Mouse (Mus musculus) liver, embryonic 11.5 days (tissue): ENCODE data around the gene Scn1a. TPM values are rescaled to one million over a fixed set of nuclear protein-coding genes. Genes with fewer than 3 reads are reported as not detected.
A peak's percentile ranks its signal among the peaks of the same experiment; 100 is the strongest.

Source experiments
- ATAC-seq: fragments of 200-750 bp; cut with Nextera tagmentation; replicated peaks from 2 replicates; pipeline ENCODE4 v1.8.0; 2017; ENCODE audit warnings: moderate number of reproducible peaks, mild to moderate bottlenecking, moderate TSS enrichment, moderate library complexity; ENCODE audit not compliant: low FRiP score
- DNase-seq: peaks from one replicate; pipeline ENCODE4 v3.0.0-alpha.2; 2017; ENCODE audit warnings: low spot score
- H3K27ac ChIP-seq: fragments of 300-500 bp; sonication (generic); 2 replicates; pipeline ENCODE4 v1.5.1; 2014; ENCODE audit warnings: mild to moderate bottlenecking, low read depth, low read length, control low read depth
- H3K27me3 ChIP-seq: fragments of 300-500 bp; sonication (generic); replicated peaks from 2 replicates; pipeline ENCODE4 v1.6.1; 2014; ENCODE audit warnings: low read length, mixed read lengths; ENCODE audit not compliant: control insufficient read depth, insufficient read depth
- H3K36me3 ChIP-seq: fragments of 300-500 bp; sonication (generic); 2 replicates; pipeline ENCODE4 v1.6.1; 2014; ENCODE audit warnings: mild to moderate bottlenecking, low read length, moderate library complexity, mixed read lengths; ENCODE audit not compliant: control insufficient read depth, insufficient read depth
- H3K4me1 ChIP-seq: fragments of 300-500 bp; sonication (generic); replicated peaks from 2 replicates; pipeline ENCODE4 v1.6.1; 2014; ENCODE audit warnings: low read length, mixed read lengths; ENCODE audit not compliant: control insufficient read depth, insufficient read depth
- H3K4me2 ChIP-seq: fragments of 300-500 bp; sonication (generic); 2 replicates; pipeline ENCODE4 v1.6.1; 2014; ENCODE audit warnings: mild to moderate bottlenecking, control low read depth, moderate library complexity
- H3K4me3 ChIP-seq: fragments of 300-500 bp; sonication (generic); 2 replicates; pipeline ENCODE4 v1.5.1; 2014; ENCODE audit warnings: low read depth, low read length, control low read depth
- H3K9ac ChIP-seq: fragments of 300-500 bp; sonication (generic); 2 replicates; pipeline ENCODE4 v1.6.1; 2014; ENCODE audit warnings: low read depth, low read length, control low read depth
- H3K9me3 ChIP-seq: fragments of 300-500 bp; sonication (generic); 2 replicates; pipeline ENCODE4 v1.6.1; 2016; ENCODE audit warnings: low read length, inconsistent platforms, mixed read lengths; ENCODE audit not compliant: control insufficient read depth
- WGBS: fragments of 180-500 bp; shearing (Covaris S2); extraction: QIAGEN DNeasy Blood & Tissue Kit; methylation state at CpG from one replicate; pipeline ENCODE4 v1.1.7; 2014; 5-methylcytosine and 5-hydroxymethylcytosine counted together
- polyA plus RNA-seq: library from polyadenylated mRNA; unstranded; fragments of >200 nt; fragmentation: Nextera tagmentation; extraction: Ambion mirVana; gene quantifications from 2 replicates; pipeline ENCODE4 v1.2.1, GENCODE M21; 2014

Gene Scn1a
- polyA plus RNA-seq, 1 experiment from 2014 or later: 0.33 TPM

DNA sequence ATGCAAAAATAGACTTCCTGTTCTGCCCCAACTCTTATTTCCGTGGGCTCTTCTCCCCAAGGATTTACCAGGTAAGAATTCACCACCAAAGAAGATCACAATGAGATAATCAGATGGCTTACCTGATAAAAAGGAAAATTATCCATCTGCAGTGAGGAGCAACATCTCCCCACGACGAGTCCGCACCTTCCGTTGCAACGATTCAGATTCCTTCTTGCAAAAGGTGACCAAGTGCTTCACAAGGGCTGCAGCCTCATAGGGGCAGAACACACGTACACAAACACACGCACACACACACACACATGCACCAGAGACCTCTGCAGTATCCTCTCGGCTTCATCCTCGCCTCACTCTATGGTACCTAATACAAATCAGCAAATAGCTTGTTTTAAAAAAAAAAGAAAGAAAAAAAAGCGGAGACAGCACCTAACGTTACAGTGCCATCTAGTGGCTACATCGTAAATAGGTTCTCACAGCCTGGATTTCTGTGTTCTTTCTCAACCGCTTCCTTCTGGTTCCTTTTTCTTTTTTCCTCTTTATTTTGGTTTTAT is 30.8 kb downstream of the Scn1a start:
- Histone ChIP-seq H3K9me3 (no peaks in the 10 kb centered on the region), H3K9ac (no peak overlapping the region), H3K27me3 (peaks cover 14% of the 10 kb centered on the region), H3K4me1 (no peaks in the 10 kb centered on the region), H3K27ac (no peak overlapping the region), H3K4me2 (peak overlapping the region; percentile 77), H3K36me3 (no peaks in the 10 kb centered on the region), H3K4me3 (peak overlapping the region; percentile 41)
- DNase-seq (no peak), ATAC-seq (peak; percentile 39; the same call in 1 of the 2 replicates)
- under 1% methylated on average over 14 of the region's 14 CpGs for WGBS

GRCm38 (mm10) chr2:66408899-66409739 is 31.5 kb downstream of the Scn1a start:
- peak overlapping the region; percentile 77 for H3K4me2 ChIP-seq
- H3K27ac ChIP-seq: no peak overlapping the region
- 6% methylated on average over 11 of the region's 12 CpGs for WGBS
- H3K27me3 ChIP-seq: peaks cover 14% of the 10 kb centered on the region
- H3K36me3 ChIP-seq: no peaks in the 10 kb centered on the region
- no peaks in the 10 kb centered on the region for H3K4me1 ChIP-seq
- ATAC-seq: no peak
- H3K4me3 ChIP-seq: peak overlapping the region; percentile 41
- H3K9me3 ChIP-seq: no peaks in the 10 kb centered on the region
- no peak for DNase-seq
- H3K9ac ChIP-seq: no peak overlapping the region

DNA sequence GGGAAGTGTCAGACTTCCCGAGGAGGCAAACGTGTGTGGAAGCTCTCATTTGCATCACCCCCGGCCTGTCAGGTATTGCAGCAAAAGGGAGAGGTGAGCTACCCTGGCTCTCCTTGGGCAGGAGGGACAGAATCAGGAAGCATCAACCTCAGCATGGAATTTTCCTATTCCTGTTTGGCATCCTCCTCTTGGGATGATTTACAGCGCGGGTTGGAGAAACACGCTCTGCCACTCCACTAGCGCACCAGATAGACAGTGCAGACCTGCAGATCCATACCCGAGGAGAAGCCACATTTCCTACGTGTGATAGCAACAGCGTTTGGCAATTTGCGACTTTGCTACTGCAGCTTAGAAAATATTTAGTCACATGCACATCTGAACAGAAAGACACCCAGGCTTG is 32.2 kb downstream of the Scn1a start:
- H3K36me3 ChIP-seq: no peaks in the 10 kb centered on the region
- no peaks in the 10 kb centered on the region for H3K9me3 ChIP-seq
- peak overlapping the region; percentile 35; the same call in 1 of the 2 replicates for H3K4me2 ChIP-seq
- no peak overlapping the region for H3K4me3 ChIP-seq
- 11% methylated on average over 11 of the region's 11 CpGs for WGBS
- peaks cover 14% of the 10 kb centered on the region for H3K27me3 ChIP-seq
- H3K9ac ChIP-seq: no peak overlapping the region
- no peaks in the 10 kb centered on the region for H3K4me1 ChIP-seq
- DNase-seq (no peak), ATAC-seq (no peak)
- H3K27ac ChIP-seq: no peak overlapping the region

DNA sequence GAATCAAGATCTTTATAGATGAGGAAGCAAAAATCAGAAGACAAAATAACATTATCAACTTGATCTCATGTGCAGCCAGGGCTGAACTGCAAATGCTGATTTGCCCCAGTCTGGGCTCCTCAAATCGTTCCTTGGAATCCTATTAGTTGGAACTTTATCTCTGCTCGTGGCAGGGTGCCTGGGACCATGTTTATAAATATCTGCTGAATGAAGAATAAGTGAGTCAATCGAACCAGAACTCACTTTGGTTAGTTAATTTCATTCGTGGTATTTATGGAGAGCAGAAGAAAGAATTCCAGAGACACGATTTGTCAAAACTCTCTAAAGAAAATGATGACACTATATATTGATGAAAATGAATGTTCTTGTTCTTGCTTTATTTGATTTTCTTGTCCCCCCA is 48.1 kb downstream of the Scn1a start:
- DNase-seq (no peak), ATAC-seq (no peak)
- Histone ChIP-seq H3K4me3 (no peak overlapping the region), H3K27ac (no peak overlapping the region), H3K36me3 (no peaks in the 10 kb centered on the region), H3K4me2 (no peak overlapping the region), H3K27me3 (no peaks in the 10 kb centered on the region), H3K9ac (no peak overlapping the region), H3K4me1 (no peaks in the 10 kb centered on the region), H3K9me3 (no peaks in the 10 kb centered on the region)
- WGBS: 72% methylated on average over 5 of the region's 5 CpGs

DNA sequence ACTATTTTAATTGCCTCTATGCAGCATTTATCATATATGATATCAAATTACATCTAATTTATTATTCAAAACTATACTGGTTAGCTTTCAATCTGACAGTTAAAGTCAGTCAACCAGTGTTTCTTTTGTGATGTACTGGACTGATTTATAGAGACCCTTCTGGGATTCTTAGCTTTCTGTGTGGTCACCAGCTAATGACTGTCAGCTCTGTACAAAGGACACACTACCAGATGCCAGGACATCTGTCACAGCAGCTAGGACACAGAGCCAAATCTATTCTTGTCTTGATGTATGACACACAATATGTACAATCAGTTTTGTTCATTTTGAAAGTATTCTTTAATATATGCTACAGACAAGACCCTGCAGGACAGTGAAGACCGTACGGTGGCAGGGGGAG is 72.7 kb downstream of the Scn1a start:
- H3K36me3 ChIP-seq: no peaks in the 10 kb centered on the region
- WGBS: 88% methylated on average over 2 of the region's 2 CpGs
- H3K27me3 ChIP-seq: no peaks in the 10 kb centered on the region
- DNase-seq (no peak), ATAC-seq (no peak)
- H3K4me3 ChIP-seq: no peak overlapping the region
- no peak overlapping the region for H3K4me2 ChIP-seq
- H3K4me1 ChIP-seq: no peaks in the 10 kb centered on the region
- no peak overlapping the region for H3K9ac ChIP-seq
- H3K9me3 ChIP-seq: no peaks in the 10 kb centered on the region
- no peak overlapping the region for H3K27ac ChIP-seq

DNA sequence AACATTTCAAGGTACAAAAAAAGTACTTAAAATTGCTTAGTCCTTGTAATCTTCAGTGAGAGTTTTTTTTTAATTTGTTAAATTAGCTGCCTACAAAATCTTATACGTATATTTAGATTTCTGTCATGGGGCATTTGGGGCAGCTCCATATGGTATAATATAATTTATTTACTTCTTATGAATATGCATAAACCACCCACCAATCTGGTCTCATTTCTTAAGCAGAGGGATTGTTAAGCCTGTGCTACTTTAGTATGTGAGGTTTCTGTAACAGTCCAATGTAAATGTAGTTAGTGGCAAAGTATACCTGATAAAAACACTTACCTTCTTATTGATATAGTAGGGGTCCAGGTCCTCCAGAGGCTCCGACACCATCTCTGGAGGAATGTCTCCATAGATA is 90.0 kb downstream of the Scn1a start:
- Histone ChIP-seq H3K9me3 (no peaks in the 10 kb centered on the region), H3K4me1 (no peaks in the 10 kb centered on the region), H3K27ac (no peak overlapping the region), H3K4me2 (no peak overlapping the region), H3K9ac (no peak overlapping the region), H3K27me3 (no peaks in the 10 kb centered on the region), H3K36me3 (no peaks in the 10 kb centered on the region), H3K4me3 (no peak overlapping the region)
- DNase-seq (no peak), ATAC-seq (no peak)
- WGBS: 80% methylated on average over 2 of the region's 2 CpGs

DNA sequence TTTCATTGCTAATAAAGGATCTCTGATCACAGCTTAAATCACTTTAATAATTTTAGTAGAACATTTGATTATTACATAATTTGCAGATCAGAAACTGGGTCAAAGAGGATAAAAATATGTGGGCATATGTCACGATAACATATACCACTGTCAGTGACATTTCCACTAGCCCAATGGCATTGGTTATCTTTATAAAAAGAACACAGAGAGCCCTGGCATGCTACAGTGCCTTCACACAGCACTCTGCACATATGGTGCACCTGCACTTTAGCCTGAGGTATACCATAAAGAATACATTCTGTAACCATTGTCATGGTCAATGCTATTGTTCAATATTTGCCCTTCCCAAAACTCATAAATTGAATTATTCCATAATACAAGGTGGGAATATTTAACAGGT is 94.0 kb downstream of the Scn1a start:
- Histone ChIP-seq H3K9me3 (no peaks in the 10 kb centered on the region), H3K36me3 (no peaks in the 10 kb centered on the region), H3K4me3 (no peak overlapping the region), H3K27me3 (no peaks in the 10 kb centered on the region), H3K4me1 (no peaks in the 10 kb centered on the region), H3K4me2 (no peak overlapping the region), H3K27ac (no peak overlapping the region), H3K9ac (no peak overlapping the region)
- no peak for DNase-seq
- WGBS: 88% methylated on average over 1 of the region's 1 CpGs
- no peak for ATAC-seq

DNA sequence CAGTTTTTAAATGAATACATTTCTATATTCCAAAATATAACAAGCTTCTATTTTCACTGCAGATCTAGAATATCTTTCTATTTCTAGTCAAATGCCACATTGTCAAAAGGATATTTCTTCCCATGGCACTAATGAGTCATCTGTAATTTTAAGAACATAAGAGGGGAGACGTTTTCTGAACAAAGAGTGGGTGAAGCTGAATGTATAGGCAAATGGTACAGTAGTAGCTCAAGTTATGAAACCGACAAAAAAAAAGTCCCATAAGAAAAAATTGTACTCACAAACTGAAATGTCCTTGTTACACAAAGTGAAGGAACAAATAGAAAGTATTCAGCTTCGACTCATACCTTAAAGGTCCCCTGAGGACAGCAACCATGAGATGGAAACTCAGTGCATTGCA is 94.5 kb downstream of the Scn1a start:
- no peaks in the 10 kb centered on the region for H3K9me3 ChIP-seq
- no peak overlapping the region for H3K4me2 ChIP-seq
- ATAC-seq (no peak), DNase-seq (no peak)
- H3K27me3 ChIP-seq: no peaks in the 10 kb centered on the region
- H3K27ac ChIP-seq: no peak overlapping the region
- no peak overlapping the region for H3K4me3 ChIP-seq
- H3K4me1 ChIP-seq: no peaks in the 10 kb centered on the region
- H3K36me3 ChIP-seq: no peaks in the 10 kb centered on the region
- H3K9ac ChIP-seq: no peak overlapping the region
- 69% methylated on average over 3 of the region's 3 CpGs for WGBS

DNA sequence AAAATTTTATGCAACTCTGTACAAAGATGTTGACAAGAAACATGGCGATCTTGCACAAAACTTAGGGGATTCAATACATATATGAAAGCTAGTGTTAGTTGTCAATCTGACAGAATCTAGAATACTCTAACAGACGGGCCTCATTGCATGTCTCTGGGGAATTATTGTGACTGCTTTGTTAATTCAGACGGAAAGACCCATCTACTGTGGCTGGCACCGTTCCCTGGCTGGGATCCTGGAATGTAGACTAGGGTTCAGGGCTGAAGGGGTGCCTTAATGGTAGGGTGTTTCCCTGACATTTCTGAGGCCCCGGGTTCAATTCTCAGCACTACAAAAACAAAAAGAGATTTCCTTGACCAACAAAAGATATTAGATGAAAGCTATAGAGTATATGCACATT is 103.2 kb downstream of the Scn1a start:
- no peak for DNase-seq
- Histone ChIP-seq H3K9ac (no peak overlapping the region), H3K4me2 (no peak overlapping the region), H3K36me3 (no peaks in the 10 kb centered on the region), H3K4me3 (no peak overlapping the region), H3K4me1 (no peaks in the 10 kb centered on the region), H3K9me3 (no peaks in the 10 kb centered on the region), H3K27me3 (no peaks in the 10 kb centered on the region), H3K27ac (no peak overlapping the region)
- ATAC-seq: no peak
- WGBS: 80% methylated on average over 5 of the region's 5 CpGs
